19 mouse cellular contexts compared by ENCODE assay signal in genomic region chr13:95299956-95300355, GRCm38 (mm10). TPM values are rescaled to one million over a fixed set of nuclear protein-coding genes. Genes with fewer than 3 reads are reported as not detected.
DNase-seq lines count a peak whose midpoint lies in the region; TF ChIP-seq lines count a peak whose summit lies in the region.
"Had no signal": no experiment of that assay in that cellular context is flagged by ENCODE, and none has a peak within 500 bp of the region (broad histone marks: within the 10 kb centered on the region; RNA-seq: fewer than 3 reads in every experiment).

No protein-coding gene starts in this region.

- H3K4me3 ChIP-seq in layer of hippocampus, adult 2 months: no peak overlapping the region
- H3K4me3 ChIP-seq: embryonic facial prominence, embryonic 10.5 days; embryonic facial prominence, embryonic 12.5 days; forebrain, embryonic 10.5 days; forebrain, embryonic 12.5 days had no signal

- no peak for TF ChIP-seq CTCF in layer of hippocampus, adult 2 months (conservative IDR thresholded peaks at IDR 0.05)

- intact Hi-C loops in heart, postnatal 36 days (cut with DNase I): no loop called here

- H3K27ac ChIP-seq in layer of hippocampus, adult 2 months: 0 out of 2 replicates have a peak overlapping the region, but pooled peaks have one; percentile 10
- H3K27ac ChIP-seq: embryonic facial prominence, embryonic 10.5 days; embryonic facial prominence, embryonic 12.5 days; forebrain, embryonic 10.5 days; forebrain, embryonic 12.5 days had no signal

- no peak for DNase-seq in layer of hippocampus, adult 2 months (ENCODE audit: low spot score in 2 of 2)
- DNase-seq in layer of hippocampus, adult 18-20 months (ENCODE audit: low spot score in 2 of 2): no peak
- peak; percentile 27 for DNase-seq in NIH3T3 (ENCODE audit: low read depth)
- DNase-seq in fat pad, adult 2 months (ENCODE audit: extremely low read depth, low read depth, low spot score): peak; percentile 68
- no peak for DNase-seq in neural tube, embryonic 10.5 days (ENCODE audit: extremely low spot score, low spot score)
- no peak for DNase-seq in heart, postnatal 36 days
- DNase-seq: adrenal gland, adult 8-10 months; adrenal gland, postnatal 14 days; adrenal gland, postnatal 36 days; B cell, adult 2 months; cerebellum, adult 11-12 months; cerebellum, adult 2 months; cerebellum, adult 9-10 months; cerebellum, postnatal 10 days; cerebellum, postnatal 25 days had no signal

RNA-seq across cellular contexts. Expression of gene Zbed3, which starts 23.5 kb away (rescaled TPM):
- 10 to 100 TPM; 14.0 to 16.5 TPM for total RNA-seq in layer of hippocampus, adult 2 months (2021)
- 10 to 100 TPM; 11.7 to 13.3 TPM for total RNA-seq in layer of hippocampus, adult 18-20 months (2021)
- total RNA-seq in heart, postnatal 36 days (2021): 10 to 100 TPM; 14.3 to 17.2 TPM

RNA-seq across cellular contexts. Expression of gene Pde8b, which starts 49.8 kb away (rescaled TPM):
- total RNA-seq in layer of hippocampus, adult 2 months (2021): 100 to 1,000 TPM; 114 to 120 TPM
- 100 to 1,000 TPM; 105 to 109 TPM for total RNA-seq in layer of hippocampus, adult 18-20 months (2021)
- 1 to 10 TPM; 3.6 to 3.7 TPM for total RNA-seq in heart, postnatal 36 days (2021)

Comparison
In these comparisons a context has a peak if more than half of its experiments do, and no peak if none do; other contexts are left out.
1. DNase-seq: peak in NIH3T3 (single experiment) and fat pad, adult 2 months (single experiment); none in layer of hippocampus, adult 2 months (0 of 2), layer of hippocampus, adult 18-20 months (0 of 2), neural tube, embryonic 10.5 days (single experiment) and heart, postnatal 36 days (0 of 2).
2. RNA of gene Pde8b, which starts 49.8 kb away (total RNA-seq): 114 to 120 TPM in layer of hippocampus, adult 2 months and 105 to 109 TPM in layer of hippocampus, adult 18-20 months; 3.6 to 3.7 TPM in heart, postnatal 36 days; every median in the first group is over 10 times any median in the second.